Mouse (Mus musculus) forebrain, embryonic 10.5 days (tissue): ENCODE measurements at regions not wholly inside any gene's neighbourhood (a gene's known extent, or its start where the extent isn't known, plus 50 kb on each side); places are given as distances from the start of the nearest gene placed in this dataset.
"Not testable (repeated sequence)": the region's sequence is repeated elsewhere in the genome, so short reads cannot be mapped to it uniquely, and the experiment has no call there.

ENCODE experiments used
- DNase-seq: peaks from one replicate; pipeline ENCODE4 v3.0.0-alpha.2; 2017; ENCODE audit warnings: low spot score; ENCODE audit errors: extremely low spot score
- H3K27ac ChIP-seq: fragments of 300-500 bp; sonication (generic); 2 replicates; pipeline ENCODE4 v1.5.1; 2016; ENCODE audit warnings: mild to moderate bottlenecking
- H3K27me3 ChIP-seq: fragments of 300-500 bp; sonication (generic); 2 replicates; pipeline ENCODE4 v1.6.1; 2016; ENCODE audit warnings: mild to moderate bottlenecking; ENCODE audit not compliant: poor library complexity, severe bottlenecking
- H3K36me3 ChIP-seq: fragments of 300-500 bp; sonication (generic); replicated peaks from 2 replicates; pipeline ENCODE4 v1.6.1; 2016; ENCODE audit warnings: mild to moderate bottlenecking, moderate library complexity
- H3K4me1 ChIP-seq: fragments of 300-500 bp; sonication (generic); 2 replicates; pipeline ENCODE4 v1.6.1; 2016
- H3K4me3 ChIP-seq: fragments of 300-500 bp; sonication (generic); 2 replicates; pipeline ENCODE4 v1.5.1; 2016; ENCODE audit warnings: mild to moderate bottlenecking, moderate library complexity
- H3K9me3 ChIP-seq: fragments of 300-500 bp; sonication (generic); 2 replicates; pipeline ENCODE4 v1.6.1; 2016; ENCODE audit warnings: mild to moderate bottlenecking, moderate library complexity
- WGBS: fragments of 180-500 bp; shearing (Covaris S2); methylation state at CpG from one replicate; pipeline ENCODE4 v1.1.7; 2016; 5-methylcytosine and 5-hydroxymethylcytosine counted together

- WGBS = 97% methylated on average over 18 of the region's 22 CpGs
- not testable (repeated sequence) for H3K27me3 ChIP-seq, H3K4me3 ChIP-seq, H3K4me1 ChIP-seq, H3K36me3 ChIP-seq, H3K27ac ChIP-seq, DNase-seq
- peaks cover 40% of the 10 kb centered on the region for H3K9me3 ChIP-seq
These were observed 384.3 kb upstream of the 5730507C01Rik start for GRCm38 (mm10) chr12:18130053-18130452.

- H3K27me3 ChIP-seq, H3K4me1 ChIP-seq, H3K36me3 ChIP-seq, DNase-seq, H3K4me3 ChIP-seq, H3K27ac ChIP-seq: not testable (repeated sequence)
- WGBS = 95% methylated on average over 13 of the region's 16 CpGs
- H3K9me3 ChIP-seq = peaks cover 51% of the 10 kb centered on the region
These were observed 381.1 kb upstream of the 5730507C01Rik start for GRCm38 (mm10) chr12:18133170-18133569.

- Histone ChIP-seq H3K4me1 (no peaks in the 10 kb centered on the region), H3K27ac (no peak overlapping the region), H3K4me3 (no peak overlapping the region), H3K27me3 (no peaks in the 10 kb centered on the region), H3K36me3 (no peaks in the 10 kb centered on the region), H3K9me3 (peaks cover 61% of the 10 kb centered on the region)
- no peak for DNase-seq
- WGBS = 50% methylated on average over 39 of the region's 42 CpGs
These were observed 378.9 kb upstream of the 5730507C01Rik start for GRCm38 (mm10) chr12:18135286-18135965.

- H3K4me3 ChIP-seq, H3K36me3 ChIP-seq, DNase-seq, H3K4me1 ChIP-seq, H3K27me3 ChIP-seq, H3K27ac ChIP-seq: not testable (repeated sequence)
- 78% methylated on average over 5 of the region's 5 CpGs for WGBS
- peaks cover 76% of the 10 kb centered on the region for H3K9me3 ChIP-seq
These were observed 373.8 kb upstream of the 5730507C01Rik start for GRCm38 (mm10) chr12:18140381-18141055.
